Mouse (Mus musculus) kidney, adult 11 months (tissue): ENCODE measurements around the gene Olfr1033.
"Not testable (repeated sequence)": the region's sequence is repeated elsewhere in the genome, so short reads cannot be mapped to it uniquely, and the experiment has no call there.

Experiments used
- DNase-seq: peaks from one replicate; pipeline ENCODE4 v3.0.0; 2022

Gene Olfr1033

GRCm38 (mm10) chr2:86020406-86020805, at the start of gene Olfr1033:
TSS of gene Olfr1033 (plus strand) at chr2:86020633.
- not testable (repeated sequence) for DNase-seq

- DNase-seq = no peak
Measured at GRCm38 (mm10) chr2:85973595-85973994, 46.8 kb upstream of the Olfr1033 start, which contains the start of gene Olfr1029. TSS of gene Olfr1029 (plus strand) at chr2:85973895.

GRCm38 (mm10) chr2:85978976-85979375, 41.5 kb upstream of the Olfr1033 start, which contains the start of gene Olfr1030:
TSS of gene Olfr1030 (plus strand) at chr2:85979276.
- DNase-seq = no peak

GRCm38 (mm10) chr2:85990004-85990403, 30.4 kb upstream of the Olfr1033 start, which contains the start of gene Olfr1031:
TSS of gene Olfr1031 (plus strand) at chr2:85990304.
- no peak for DNase-seq

GRCm38 (mm10) chr2:86005240-86005639, 15.2 kb upstream of the Olfr1033 start, which contains the start of gene Olfr1032:
TSS of gene Olfr1032 (plus strand) at chr2:86005540.
- no peak for DNase-seq

- not testable (repeated sequence) for DNase-seq
Measured at GRCm38 (mm10) chr2:86021518-86021917, 1.1 kb downstream of the Olfr1033 start.

GRCm38 (mm10) chr2:86045561-86045960, 25.1 kb downstream of the Olfr1033 start, which contains the start of gene Olfr1034:
TSS of gene Olfr1034 (plus strand) at chr2:86045861.
- no peak for DNase-seq

- not testable (repeated sequence) for DNase-seq
Measured at GRCm38 (mm10) chr2:86050777-86051176, 30.3 kb downstream of the Olfr1033 start.

GRCm38 (mm10) chr2:86063766-86064165, 43.3 kb downstream of the Olfr1033 start:
- DNase-seq = not testable (repeated sequence)

- DNase-seq = no peak
Measured at GRCm38 (mm10) chr2:86070189-86070588, 49.8 kb downstream of the Olfr1033 start.

GRCm38 (mm10) chr2:86073692-86074091, 53.3 kb downstream of the Olfr1033 start, which contains the start of gene Olfr1036:
TSS of gene Olfr1036 (plus strand) at chr2:86073992.
- DNase-seq = not testable (repeated sequence)

GRCm38 (mm10) chr2:86080478-86080877, 60.0 kb downstream of the Olfr1033 start:
- not testable (repeated sequence) for DNase-seq

- no peak for DNase-seq
Measured at GRCm38 (mm10) chr2:86087285-86087684, 66.9 kb downstream of the Olfr1033 start, which contains the start of gene Olfr1037. TSS of gene Olfr1037 (minus strand) at chr2:86087385.
